Mouse (Mus musculus) G1E (cell line): ENCODE measurements at regions not wholly inside any gene's neighbourhood (a gene's known extent, or its start where the extent isn't known, plus 50 kb on each side); places are given as distances from the start of the nearest gene placed in this dataset.

Source experiments
- ATAC-seq: 2 replicates; pipeline ENCODE4 v1.8.0; 2016; ENCODE audit warnings: mild to moderate bottlenecking; ENCODE audit not compliant: insufficient number of reproducible peaks, poor library complexity, low FRiP score, severe bottlenecking; ENCODE audit errors: extremely low read depth
- DNase-seq: peaks from one replicate; pipeline ENCODE4 v3.0.0; 2012; ENCODE audit warnings: low spot score
- H3K27me3 ChIP-seq: 2 replicates; pipeline ENCODE4 v1.6.1; 2012; ENCODE audit warnings: mild to moderate bottlenecking, low read length, inconsistent platforms; ENCODE audit not compliant: insufficient read depth
- H3K36me3 ChIP-seq: replicated peaks from 2 replicates; pipeline ENCODE3; 2012; ENCODE audit warnings: mild to moderate bottlenecking, inconsistent platforms
- H3K4me1 ChIP-seq: 2 replicates; pipeline ENCODE4 v1.6.1; 2012; ENCODE audit warnings: low read depth, low read length, inconsistent platforms, mixed read lengths; ENCODE audit not compliant: insufficient read depth
- H3K4me3 ChIP-seq: 2 replicates; pipeline ENCODE4 v1.5.1; 2012; ENCODE audit warnings: low read depth, mild to moderate bottlenecking, inconsistent platforms, low read length, moderate library complexity, mixed read lengths
- H3K9me3 ChIP-seq: replicated peaks from 2 replicates; pipeline ENCODE4 v1.6.1; 2012; ENCODE audit warnings: inconsistent platforms
- CTCF ChIP-seq: IDR thresholded peaks from 2 replicates; pipeline ENCODE4 v1.5.1; 2012; ENCODE audit warnings: low read depth, low read length, inconsistent platforms, mixed read lengths
- GATA1 ChIP-seq: IDR thresholded peaks from 2 replicates; pipeline ENCODE4 v1.6.1; 2012; ENCODE audit warnings: borderline replicate concordance, low read length, inconsistent platforms, mixed read lengths
- GATA2 ChIP-seq: IDR thresholded peaks from 2 replicates; pipeline ENCODE4 v1.6.1; 2012; ENCODE audit warnings: low read depth, low read length, inconsistent platforms, borderline replicate concordance
- POLR2AphosphoS5 ChIP-seq: IDR thresholded peaks from 2 replicates; pipeline ENCODE4 v1.6.1; 2012; ENCODE audit warnings: low read depth, low read length, inconsistent platforms; ENCODE audit not compliant: insufficient replicate concordance
- TAL1 ChIP-seq: conservative IDR thresholded peaks from 2 replicates; pipeline ENCODE4 v1.6.1; 2012; ENCODE audit warnings: low read depth, low read length, inconsistent platforms, mixed read lengths

- Histone ChIP-seq H3K4me1 (no peaks in the 10 kb centered on the region), H3K36me3 (no peaks in the 10 kb centered on the region), H3K4me3 (no peak overlapping the region), H3K9me3 (peaks cover 35% of the 10 kb centered on the region), H3K27me3 (no peaks in the 10 kb centered on the region)
- DNase-seq (no peak), ATAC-seq (no peak)
- TF ChIP-seq TAL1 (no peak), POLR2AphosphoS5 (no peak), GATA1 (no peak), GATA2 (no peak), CTCF (no peak)
Measured at GRCm38 (mm10) chr1:75662141-75662990, 116.3 kb downstream of the Slc4a3 start.

- H3K36me3 ChIP-seq = no peaks in the 10 kb centered on the region
- DNase-seq (no peak), ATAC-seq (no peak)
- no peak overlapping the region for H3K4me3 ChIP-seq
- TF ChIP-seq POLR2AphosphoS5 (no peak), GATA1 (no peak), GATA2 (no peak), CTCF (no peak), TAL1 (no peak)
- H3K9me3 ChIP-seq = peaks cover 53% of the 10 kb centered on the region
- H3K4me1 ChIP-seq = no peaks in the 10 kb centered on the region
- no peaks in the 10 kb centered on the region for H3K27me3 ChIP-seq
Measured at GRCm38 (mm10) chr1:75667736-75668269, 121.7 kb downstream of the Slc4a3 start.

- TF ChIP-seq GATA1 (no peak), TAL1 (no peak), GATA2 (no peak), CTCF (no peak), POLR2AphosphoS5 (no peak)
- H3K9me3 ChIP-seq = peaks cover 69% of the 10 kb centered on the region
- no peak for ATAC-seq
- H3K27me3 ChIP-seq = no peaks in the 10 kb centered on the region
- no peaks in the 10 kb centered on the region for H3K36me3 ChIP-seq
- H3K4me3 ChIP-seq = no peak overlapping the region
- no peak for DNase-seq
- no peaks in the 10 kb centered on the region for H3K4me1 ChIP-seq
Measured at GRCm38 (mm10) chr1:75676295-75676694, 130.2 kb downstream of the Slc4a3 start.

- no peak for ATAC-seq
- DNase-seq = no peak
- no peak for TF ChIP-seq POLR2AphosphoS5
- TF ChIP-seq CTCF = no peak
- TF ChIP-seq TAL1 = no peak
- TF ChIP-seq GATA2 = no peak
- TF ChIP-seq GATA1 = no peak
- no peaks in the 10 kb centered on the region for H3K4me1 ChIP-seq
- H3K27me3 ChIP-seq = no peaks in the 10 kb centered on the region
- H3K36me3 ChIP-seq = no peaks in the 10 kb centered on the region
- H3K9me3 ChIP-seq = peaks cover 64% of the 10 kb centered on the region
- H3K4me3 ChIP-seq = no peak overlapping the region
Measured at GRCm38 (mm10) chr1:75677695-75678094, 131.6 kb downstream of the Slc4a3 start.

- peaks cover 62% of the 10 kb centered on the region for H3K9me3 ChIP-seq
- no peak overlapping the region for H3K4me3 ChIP-seq
- TF ChIP-seq GATA1 (no peak), CTCF (no peak), GATA2 (no peak), TAL1 (no peak), POLR2AphosphoS5 (no peak)
- H3K4me1 ChIP-seq = no peaks in the 10 kb centered on the region
- no peak for ATAC-seq
- H3K36me3 ChIP-seq = no peaks in the 10 kb centered on the region
- no peaks in the 10 kb centered on the region for H3K27me3 ChIP-seq
- DNase-seq = no peak
Measured at GRCm38 (mm10) chr1:75678279-75678678, 132.2 kb downstream of the Slc4a3 start.

GRCm38 (mm10) chr1:75680366-75680765 is 134.3 kb downstream of the Slc4a3 start:
- Histone ChIP-seq H3K4me3 (no peak overlapping the region), H3K4me1 (no peaks in the 10 kb centered on the region), H3K36me3 (no peaks in the 10 kb centered on the region), H3K27me3 (no peaks in the 10 kb centered on the region), H3K9me3 (peaks cover 54% of the 10 kb centered on the region)
- DNase-seq (no peak), ATAC-seq (no peak)
- TF ChIP-seq GATA1 (no peak), TAL1 (no peak), GATA2 (no peak), POLR2AphosphoS5 (no peak), CTCF (no peak)
